Mouse (Mus musculus): ENCODE measurements around the gene Srpr. TPM values are rescaled to one million over a fixed set of nuclear protein-coding genes. Genes with fewer than 3 reads are reported as not detected.
A peak's percentile ranks its signal among the peaks of the same experiment; 100 is the strongest.

Srpr gene
- polyA plus RNA-seq, 1 experiment from 2014 or later, result 94.4 TPM

DNA sequence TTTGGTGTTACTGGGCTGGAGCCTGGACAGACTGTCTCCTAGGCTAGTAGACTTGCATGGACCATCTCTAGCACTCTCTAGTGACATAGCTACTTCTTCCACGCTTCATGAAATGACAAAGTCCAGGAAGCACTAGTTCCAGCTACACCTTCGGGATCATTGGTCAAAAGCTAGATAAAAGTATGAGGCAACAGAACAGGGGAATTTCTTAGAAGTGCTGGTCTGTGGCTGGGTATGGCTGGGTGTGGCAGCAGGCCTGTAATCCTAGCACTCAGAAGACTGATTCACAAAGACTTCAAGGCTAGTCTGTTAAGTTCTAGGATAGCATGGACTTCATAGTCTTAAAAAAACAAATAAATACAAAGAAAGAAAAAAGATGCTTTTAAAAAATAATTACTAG is 63.5 kb downstream of the Srpr start:
- no peak overlapping the region for H3K4me2 ChIP-seq (ENCODE audit: low read depth, low read length)
- ATAC-seq (no peak), DNase-seq (no peak)
- H3K4me3 ChIP-seq (ENCODE audit: low read depth, low read length), result no peak overlapping the region
- no peak for TF ChIP-seq CTCF (IDR thresholded peaks at IDR 0.05; ENCODE audit: low read depth)
- no peak for TF ChIP-seq EP300 (IDR thresholded peaks at IDR 0.05; ENCODE audit: low read depth)
- no peak overlapping the region for H3K9ac ChIP-seq (replicated peaks)
- H3K9me3 ChIP-seq (ENCODE audit: low read length), result no peaks in the 10 kb centered on the region
- H3K36me3 ChIP-seq (replicated peaks; ENCODE audit: insufficient read depth, low read length), result no peaks in the 10 kb centered on the region
- H3K27ac ChIP-seq (ENCODE audit: low read depth), result no peak overlapping the region
- H3K27me3 ChIP-seq (ENCODE audit: insufficient read depth, low read length), result no peaks in the 10 kb centered on the region
- 44% methylated on average over 2 of the region's 2 CpGs for WGBS (ENCODE audit: insufficient replicate concordance)
- H3K4me1 ChIP-seq (ENCODE audit: insufficient read depth), result peaks cover 19% of the 10 kb centered on the region

DNA sequence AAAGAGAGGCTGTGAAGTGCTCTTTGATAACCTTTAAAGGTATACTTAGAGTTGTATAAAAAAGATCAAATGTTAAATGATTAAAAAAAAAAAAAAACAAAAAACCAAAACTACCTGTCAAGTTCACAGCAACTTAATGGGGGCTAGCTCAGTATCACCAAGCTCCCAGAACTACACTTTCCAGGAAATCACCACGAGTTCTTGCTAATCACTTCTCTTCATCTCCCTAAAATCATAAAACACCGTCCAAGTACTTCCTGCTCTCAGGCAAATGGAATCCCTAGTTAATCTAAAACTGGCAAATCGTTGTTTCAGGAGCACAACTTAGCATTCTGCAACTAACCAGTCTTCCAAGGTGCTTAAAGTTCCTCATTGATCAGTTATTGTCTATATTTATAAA is 64.5 kb downstream of the Srpr start:
- ATAC-seq (no peak), DNase-seq (no peak)
- Histone ChIP-seq H3K9me3 (ENCODE audit: low read length) (no peaks in the 10 kb centered on the region), H3K4me3 (ENCODE audit: low read depth, low read length) (no peak overlapping the region), H3K27me3 (ENCODE audit: insufficient read depth, low read length) (no peaks in the 10 kb centered on the region), H3K4me1 (ENCODE audit: insufficient read depth) (peaks cover 21% of the 10 kb centered on the region), H3K9ac (replicated peaks) (no peak overlapping the region), H3K27ac (ENCODE audit: low read depth) (no peak overlapping the region), H3K4me2 (ENCODE audit: low read depth, low read length) (no peak overlapping the region), H3K36me3 (replicated peaks; ENCODE audit: insufficient read depth, low read length) (no peaks in the 10 kb centered on the region)
- 25% methylated on average over 3 of the region's 3 CpGs for WGBS (ENCODE audit: insufficient replicate concordance)
- TF ChIP-seq CTCF (IDR thresholded peaks at IDR 0.05; ENCODE audit: low read depth) (no peak), EP300 (IDR thresholded peaks at IDR 0.05; ENCODE audit: low read depth) (peak; percentile 56)

DNA sequence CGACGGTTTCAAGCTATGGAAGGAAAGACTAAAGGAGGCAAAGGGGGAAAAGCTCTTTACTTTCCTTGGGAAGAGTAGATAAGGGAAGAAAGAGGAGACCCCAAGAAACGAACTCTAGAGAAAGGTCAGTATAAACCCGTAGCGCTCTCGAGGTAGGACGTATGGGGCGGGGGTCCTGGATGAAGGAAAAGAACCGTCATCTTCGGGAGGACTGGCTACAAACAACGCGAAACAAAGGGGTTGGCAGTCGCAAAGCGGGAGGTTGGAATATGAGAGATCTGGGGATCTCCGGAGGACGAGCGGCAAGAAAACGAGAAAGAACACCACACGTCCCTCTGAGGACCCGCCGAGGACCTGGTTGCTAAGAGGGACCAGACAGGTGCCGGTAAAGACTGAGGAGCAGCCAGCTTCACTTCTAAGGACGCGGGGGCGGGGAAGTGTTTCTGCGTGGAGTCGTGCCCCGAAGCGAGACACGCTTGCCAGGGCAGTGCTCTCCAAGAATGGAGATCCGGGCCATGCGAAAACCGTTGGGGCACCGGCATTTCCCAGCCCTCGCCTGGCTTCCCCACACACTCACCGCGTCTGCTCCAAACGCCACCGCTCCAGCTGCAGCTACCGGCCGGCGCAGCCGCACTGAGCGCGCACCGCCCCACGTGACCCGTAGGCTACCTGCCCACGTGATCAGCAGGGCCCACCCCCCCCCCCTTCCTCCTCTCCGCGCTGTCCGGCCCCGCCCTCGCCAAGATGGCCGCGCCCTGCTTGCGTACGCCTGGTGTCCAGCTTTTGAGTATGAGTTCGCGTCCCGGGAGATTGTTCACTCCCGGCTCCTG is 67.4 kb downstream of the Srpr start, which contains the start of the genes Fam118b and Rpusd4:
Fam118b (minus strand) TSS at position 660 of the 830 bp plus-strand sequence.
Rpusd4 (plus strand) TSS at position 720 of the 830 bp plus-strand sequence.
- Histone ChIP-seq H3K4me1 (ENCODE audit: insufficient read depth) (peaks cover 21% of the 10 kb centered on the region), H3K9ac (replicated peaks) (peak within 1 kb of the TSS; percentile 80), H3K4me2 (ENCODE audit: low read depth, low read length) (peak within 1 kb of the TSS; percentile 97), H3K27ac (ENCODE audit: low read depth) (peak within 1 kb of the TSS; percentile 64; the same call in 1 of the 2 replicates), H3K9me3 (ENCODE audit: low read length) (no peaks in the 10 kb centered on the region), H3K4me3 (ENCODE audit: low read depth, low read length) (peak within 1 kb of the TSS; percentile 74), H3K36me3 (replicated peaks; ENCODE audit: insufficient read depth, low read length) (peaks cover 5% of the 10 kb centered on the region; the same call in 1 of the 2 replicates), H3K27me3 (ENCODE audit: insufficient read depth, low read length) (no peaks in the 10 kb centered on the region)
- peak; percentile 94 for DNase-seq
- 1% methylated on average over 61 of the region's 62 CpGs for WGBS (ENCODE audit: insufficient replicate concordance)
- no peak for TF ChIP-seq CTCF (IDR thresholded peaks at IDR 0.05; ENCODE audit: low read depth)
- TF ChIP-seq EP300 (IDR thresholded peaks at IDR 0.05; ENCODE audit: low read depth), result no peak
- ATAC-seq, result peak; percentile 95

DNA sequence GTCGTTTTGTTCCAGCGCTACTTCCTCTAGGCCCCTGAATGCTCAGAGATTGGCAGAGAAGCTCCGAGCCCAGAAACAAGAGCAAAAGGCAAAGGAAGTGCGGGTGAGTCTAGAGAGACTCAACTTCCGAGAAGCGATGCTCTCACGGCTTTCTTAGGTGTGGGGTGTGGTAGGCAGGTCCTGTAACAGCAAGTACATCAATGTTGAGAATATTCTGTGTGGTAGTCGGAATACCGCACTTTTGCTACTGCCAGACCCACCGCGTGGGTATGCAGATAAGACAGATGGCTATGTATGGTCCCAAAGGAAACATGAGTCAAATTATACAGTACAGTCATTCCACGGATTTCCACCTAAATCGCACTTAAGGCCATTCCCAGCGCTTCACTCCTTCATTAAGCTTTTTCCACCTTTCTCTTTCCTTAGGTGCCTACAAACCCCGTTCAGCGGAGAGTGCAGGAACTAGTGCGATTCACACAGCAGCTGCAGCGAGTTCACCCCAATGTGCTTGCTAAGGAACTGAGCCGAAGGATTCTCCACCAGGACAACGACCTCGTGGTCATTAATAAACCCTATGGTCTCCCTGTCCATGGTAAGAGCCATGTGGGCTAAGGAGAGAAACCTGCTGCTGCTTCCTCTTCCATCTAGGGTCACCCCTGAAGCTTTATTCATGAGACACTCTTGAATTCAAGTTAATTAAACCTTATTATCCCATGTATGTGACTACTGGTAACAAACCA is 68.2 kb downstream of the Srpr start:
- H3K9me3 ChIP-seq (ENCODE audit: low read length), result no peaks in the 10 kb centered on the region
- 2% methylated on average over 21 of the region's 21 CpGs for WGBS (ENCODE audit: insufficient replicate concordance)
- H3K27ac ChIP-seq (ENCODE audit: low read depth), result peak overlapping the region; percentile 64; the same call in 1 of the 2 replicates
- no peak for DNase-seq
- peak overlapping the region; percentile 74 for H3K4me3 ChIP-seq (ENCODE audit: low read depth, low read length)
- peak overlapping the region; percentile 97 for H3K4me2 ChIP-seq (ENCODE audit: low read depth, low read length)
- no peak for TF ChIP-seq EP300 (IDR thresholded peaks at IDR 0.05; ENCODE audit: low read depth)
- TF ChIP-seq CTCF (IDR thresholded peaks at IDR 0.05; ENCODE audit: low read depth), result no peak
- H3K4me1 ChIP-seq (ENCODE audit: insufficient read depth), result peaks cover 21% of the 10 kb centered on the region
- H3K9ac ChIP-seq (replicated peaks), result peak overlapping the region; percentile 74
- ATAC-seq, result peak; percentile 39
- peaks cover 12% of the 10 kb centered on the region for H3K36me3 ChIP-seq (replicated peaks; ENCODE audit: insufficient read depth, low read length)
- no peaks in the 10 kb centered on the region for H3K27me3 ChIP-seq (ENCODE audit: insufficient read depth, low read length)

DNA sequence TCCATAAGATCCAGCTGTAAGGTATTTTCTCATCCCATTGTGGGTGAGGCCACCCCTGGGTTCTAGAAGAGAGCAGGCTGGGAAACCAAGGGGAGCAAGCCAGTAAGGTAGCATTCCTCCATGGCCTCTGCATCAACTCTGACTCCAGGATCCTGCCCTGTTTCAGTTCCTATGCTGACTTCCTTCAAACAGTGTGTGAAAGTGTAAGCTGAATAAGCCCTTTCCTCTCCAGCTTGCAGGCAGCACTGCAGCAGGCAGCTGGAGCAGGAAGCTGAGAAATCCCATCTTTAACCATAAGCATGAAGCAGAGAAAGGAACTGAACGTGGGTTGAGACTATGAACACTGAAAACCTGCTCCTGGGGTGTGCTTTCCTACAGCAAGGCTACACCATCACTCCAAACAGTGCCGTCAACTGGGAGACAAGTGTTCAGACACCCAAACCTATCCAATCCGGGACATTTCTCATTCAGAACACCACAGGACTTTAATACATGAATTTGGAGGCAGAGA is 77.9 kb downstream of the Srpr start:
- Histone ChIP-seq H3K4me2 (ENCODE audit: low read depth, low read length) (no peak overlapping the region), H3K4me3 (ENCODE audit: low read depth, low read length) (no peak overlapping the region), H3K9me3 (ENCODE audit: low read length) (no peaks in the 10 kb centered on the region), H3K27ac (ENCODE audit: low read depth) (no peak overlapping the region), H3K27me3 (ENCODE audit: insufficient read depth, low read length) (no peaks in the 10 kb centered on the region), H3K4me1 (ENCODE audit: insufficient read depth) (no peaks in the 10 kb centered on the region), H3K36me3 (replicated peaks; ENCODE audit: insufficient read depth, low read length) (peaks cover 23% of the 10 kb centered on the region), H3K9ac (replicated peaks) (no peak overlapping the region)
- DNase-seq, result no peak
- ATAC-seq, result no peak
- 70% methylated on average over 3 of the region's 3 CpGs for WGBS (ENCODE audit: insufficient replicate concordance)
- no peak for TF ChIP-seq EP300 (IDR thresholded peaks at IDR 0.05; ENCODE audit: low read depth)
- TF ChIP-seq CTCF (IDR thresholded peaks at IDR 0.05; ENCODE audit: low read depth), result no peak

DNA sequence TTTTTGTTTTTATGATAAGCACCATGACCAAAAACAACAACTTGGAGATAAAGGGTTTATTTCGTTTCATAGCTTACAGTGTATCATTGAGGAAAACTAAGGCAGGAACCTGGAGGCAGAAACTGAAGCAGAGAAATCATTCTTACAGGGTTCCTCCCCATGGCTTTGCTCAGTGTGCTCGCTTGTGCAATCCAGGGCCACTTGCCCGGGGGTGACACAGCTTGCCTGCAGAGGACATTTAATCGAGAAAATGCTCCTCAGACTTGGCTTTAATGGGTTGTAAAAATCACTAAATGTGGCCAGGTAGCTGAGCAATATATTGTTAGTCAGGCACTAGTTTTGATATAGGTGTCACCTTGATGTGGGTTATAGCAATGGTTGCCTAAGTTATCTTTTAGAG is 78.5 kb downstream of the Srpr start:
- no peak overlapping the region for H3K9ac ChIP-seq (replicated peaks)
- peaks cover 18% of the 10 kb centered on the region for H3K36me3 ChIP-seq (replicated peaks; ENCODE audit: insufficient read depth, low read length)
- no peak for ATAC-seq
- no peak overlapping the region for H3K4me3 ChIP-seq (ENCODE audit: low read depth, low read length)
- no peak for DNase-seq
- H3K27me3 ChIP-seq (ENCODE audit: insufficient read depth, low read length), result no peaks in the 10 kb centered on the region
- H3K27ac ChIP-seq (ENCODE audit: low read depth), result no peak overlapping the region
- TF ChIP-seq CTCF (IDR thresholded peaks at IDR 0.05; ENCODE audit: low read depth) (no peak), EP300 (IDR thresholded peaks at IDR 0.05; ENCODE audit: low read depth) (no peak)
- no peak overlapping the region for H3K4me2 ChIP-seq (ENCODE audit: low read depth, low read length)
- WGBS (ENCODE audit: insufficient replicate concordance), result 65% methylated on average over 4 of the region's 4 CpGs
- no peaks in the 10 kb centered on the region for H3K4me1 ChIP-seq (ENCODE audit: insufficient read depth)
- H3K9me3 ChIP-seq (ENCODE audit: low read length), result no peaks in the 10 kb centered on the region
